Mouse (Mus musculus) liver, embryonic 14.5 days (tissue): Measurements from ENCODE around the gene Col23a1. TPM values are rescaled to one million over a fixed set of nuclear protein-coding genes. Genes with fewer than 3 reads are reported as not detected.
"Not testable (repeated sequence)": the region's sequence is repeated elsewhere in the genome, so short reads cannot be mapped to it uniquely, and the experiment has no call there.

Experiments used
- ATAC-seq: fragments of 200-750 bp; cut with Nextera tagmentation; 2 replicates; pipeline ENCODE4 v1.8.0; 2017; ENCODE audit warnings: moderate number of reproducible peaks, mild to moderate bottlenecking, moderate library complexity; ENCODE audit not compliant: insufficient read depth
- DNase-seq, 3 experiments: peaks; one replicate each; pipeline ENCODE4 v3.0.0-alpha.2; 2012 to 2013; ENCODE audit warnings: low read depth in 3 of 3, low spot score in 3 of 3
- H3K27ac ChIP-seq: fragments of 300-500 bp; sonication (generic); 2 replicates; pipeline ENCODE4 v1.5.1; 2014; ENCODE audit warnings: moderate library complexity, mild to moderate bottlenecking, control low read depth, inconsistent platforms
- H3K27me3 ChIP-seq: fragments of 300-500 bp; sonication (generic); 2 replicates; pipeline ENCODE4 v1.6.1; 2014; ENCODE audit warnings: mild to moderate bottlenecking, low read length, moderate library complexity; ENCODE audit not compliant: control insufficient read depth, insufficient read depth
- H3K36me3 ChIP-seq: fragments of 300-500 bp; sonication (generic); replicated peaks from 2 replicates; pipeline ENCODE4 v1.6.1; 2014; ENCODE audit warnings: low read depth; ENCODE audit not compliant: control insufficient read depth, insufficient read depth
- H3K4me1 ChIP-seq, 2 experiments: fragments of 200-500 bp in 1 of 2; fragments of 300-500 bp in 1 of 2; sonication (generic) in 1 of 2; replicated peaks; 2 replicates each; pipeline ENCODE4 v1.6.1; 2012 to 2014; ENCODE audit warnings: antibody characterized with exemption in 1 of 2, inconsistent platforms in 1 of 2, low read length in 1 of 2; ENCODE audit not compliant: control insufficient read depth in 2 of 2, insufficient read depth in 2 of 2
- H3K4me2 ChIP-seq: fragments of 300-500 bp; sonication (generic); 2 replicates; pipeline ENCODE4 v1.6.1; 2014; ENCODE audit warnings: low read depth, mild to moderate bottlenecking, control low read depth, moderate library complexity
- H3K4me3 ChIP-seq, 2 experiments: fragments of 200-500 bp in 1 of 2; fragments of 300-500 bp in 1 of 2; sonication (generic) in 1 of 2; 2 replicates each; pipeline ENCODE4 v1.5.1; 2012 to 2014; ENCODE audit warnings: low read depth in 2 of 2, low read length in 2 of 2, mild to moderate bottlenecking in 2 of 2, control low read depth in 1 of 2, inconsistent platforms in 1 of 2, moderate library complexity in 1 of 2; ENCODE audit not compliant: insufficient read depth in 1 of 2
- H3K9ac ChIP-seq: fragments of 300-500 bp; sonication (generic); replicated peaks from 2 replicates; pipeline ENCODE4 v1.6.1; 2014; ENCODE audit warnings: mild to moderate bottlenecking, control low read depth, moderate library complexity
- H3K9me3 ChIP-seq: fragments of 300-500 bp; sonication (generic); 2 replicates; pipeline ENCODE4 v1.6.1; 2016; ENCODE audit warnings: low read length, mixed read lengths; ENCODE audit not compliant: control insufficient read depth
- CTCF ChIP-seq: IDR thresholded peaks from 2 replicates; pipeline ENCODE4 v1.5.1; 2016; ENCODE audit warnings: antibody characterized with exemption, low read depth, control low read depth
- EP300 ChIP-seq: IDR thresholded peaks from 2 replicates; pipeline ENCODE4 v1.6.1; 2016; ENCODE audit warnings: antibody characterized with exemption, low read depth
- WGBS: fragments of 180-500 bp; shearing (Covaris S2); extraction: QIAGEN DNeasy Blood & Tissue Kit; methylation state at CpG from one replicate; pipeline ENCODE4 v1.1.7; 2014; ENCODE audit not compliant: insufficient replicate concordance; 5-methylcytosine and 5-hydroxymethylcytosine counted together
- polyA plus RNA-seq, 2 experiments: library from polyadenylated mRNA; depleted of rRNA in 1 of 2; stranded (reverse) in 1 of 2; unstranded in 1 of 2; fragments of >200 nt; fragmentation: Nextera tagmentation in 1 of 2; extraction: Ambion mirVana in 1 of 2; gene quantifications; 2 replicates each; pipeline versions ENCODE4 v1.2.1 to v1.2.3; 2012 to 2014

Gene Col23a1
- polyA plus RNA-seq, 2 experiments: 0.11 to 0.19 TPM

GRCm38 (mm10) chr11:51632130-51632753 is 342.5 kb downstream of the Col23a1 start:
- Histone ChIP-seq H3K4me2 (no peak overlapping the region), H3K27me3 (no peaks in the 10 kb centered on the region), H3K9me3 (no peaks in the 10 kb centered on the region), H3K4me1 (peaks cover 0 to 13% of the 10 kb centered on the region in 2 experiments; a peak in 3 of 4 replicates), H3K4me3 (no peak overlapping the region), H3K36me3 (peaks cover 9% of the 10 kb centered on the region; the same call in 1 of the 2 replicates), H3K27ac (no peak overlapping the region), H3K9ac (no peak overlapping the region)
- TF ChIP-seq EP300: no peak
- TF ChIP-seq CTCF: no peak
- 55% methylated on average over 6 of the region's 6 CpGs for WGBS
- ATAC-seq: no peak
- no peak for DNase-seq

DNA sequence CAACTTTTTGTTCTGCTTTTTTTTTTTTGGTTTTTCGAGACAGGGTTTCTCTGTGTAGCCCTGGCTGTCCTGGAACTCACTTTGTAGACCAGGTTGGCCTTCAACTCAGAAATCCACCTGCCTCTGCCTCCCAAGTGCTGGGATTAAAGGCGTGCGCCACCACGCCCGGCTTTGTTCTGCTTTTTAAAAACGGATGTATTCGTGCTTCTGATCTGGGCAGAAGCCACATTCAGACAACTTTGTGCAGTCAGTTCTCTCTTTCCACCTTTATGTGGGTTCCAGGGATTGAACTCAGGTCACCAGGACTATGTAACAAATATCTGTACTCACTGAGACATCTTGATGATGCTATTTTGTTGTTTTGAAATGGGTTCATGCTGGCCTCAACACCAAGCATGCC is 343.5 kb downstream of the Col23a1 start:
- not testable (repeated sequence) for ATAC-seq, H3K36me3 ChIP-seq, H3K27ac ChIP-seq, H3K9ac ChIP-seq, H3K4me2 ChIP-seq, H3K9me3 ChIP-seq, DNase-seq, H3K27me3 ChIP-seq, H3K4me3 ChIP-seq
- peaks cover 0 to 19% of the 10 kb centered on the region in 2 experiments; a peak in 3 of 4 replicates for H3K4me1 ChIP-seq
- WGBS: 66% methylated on average over 7 of the region's 7 CpGs

Other genes starting within 250 kb of the Col23a1 start
- not detected in 2 replicates for gene Olfr1375, start 241.8 kb upstream of the Col23a1 start, polyA plus RNA-seq (2012; rRNA removed)
- gene Olfr1375, start 241.8 kb upstream of the Col23a1 start, polyA plus RNA-seq (2014; fragmentation: Nextera tagmentation; extraction: Ambion mirVana): not detected in 2 replicates
- gene Zfp354a, start 230.7 kb upstream of the Col23a1 start, polyA plus RNA-seq (2012; rRNA removed): 0.47 and 1.1 TPM in 2 replicates
- 1.00 and 1.1 TPM in 2 replicates for gene Zfp354a, start 230.7 kb upstream of the Col23a1 start, polyA plus RNA-seq (2014; fragmentation: Nextera tagmentation; extraction: Ambion mirVana)
- gene Gm12569, start 69.4 kb upstream of the Col23a1 start, polyA plus RNA-seq (2012; rRNA removed): not detected in 2 replicates
- gene Gm12569, start 69.4 kb upstream of the Col23a1 start, polyA plus RNA-seq (2014; fragmentation: Nextera tagmentation; extraction: Ambion mirVana): not detected in 2 replicates
- 34.1 and 49.9 TPM in 2 replicates for gene Clk4, start 28.2 kb upstream of the Col23a1 start, polyA plus RNA-seq (2012; rRNA removed)
- 45.2 and 55.8 TPM in 2 replicates for gene Clk4, start 28.2 kb upstream of the Col23a1 start, polyA plus RNA-seq (2014; fragmentation: Nextera tagmentation; extraction: Ambion mirVana)
- 0.18 and 0.38 TPM in 2 replicates for gene BC049762, start 26.9 kb upstream of the Col23a1 start, polyA plus RNA-seq (2012; rRNA removed)
- 0.57 and 0.63 TPM in 2 replicates for gene BC049762, start 26.9 kb upstream of the Col23a1 start, polyA plus RNA-seq (2014; fragmentation: Nextera tagmentation; extraction: Ambion mirVana)